In the genomic region with DNA sequence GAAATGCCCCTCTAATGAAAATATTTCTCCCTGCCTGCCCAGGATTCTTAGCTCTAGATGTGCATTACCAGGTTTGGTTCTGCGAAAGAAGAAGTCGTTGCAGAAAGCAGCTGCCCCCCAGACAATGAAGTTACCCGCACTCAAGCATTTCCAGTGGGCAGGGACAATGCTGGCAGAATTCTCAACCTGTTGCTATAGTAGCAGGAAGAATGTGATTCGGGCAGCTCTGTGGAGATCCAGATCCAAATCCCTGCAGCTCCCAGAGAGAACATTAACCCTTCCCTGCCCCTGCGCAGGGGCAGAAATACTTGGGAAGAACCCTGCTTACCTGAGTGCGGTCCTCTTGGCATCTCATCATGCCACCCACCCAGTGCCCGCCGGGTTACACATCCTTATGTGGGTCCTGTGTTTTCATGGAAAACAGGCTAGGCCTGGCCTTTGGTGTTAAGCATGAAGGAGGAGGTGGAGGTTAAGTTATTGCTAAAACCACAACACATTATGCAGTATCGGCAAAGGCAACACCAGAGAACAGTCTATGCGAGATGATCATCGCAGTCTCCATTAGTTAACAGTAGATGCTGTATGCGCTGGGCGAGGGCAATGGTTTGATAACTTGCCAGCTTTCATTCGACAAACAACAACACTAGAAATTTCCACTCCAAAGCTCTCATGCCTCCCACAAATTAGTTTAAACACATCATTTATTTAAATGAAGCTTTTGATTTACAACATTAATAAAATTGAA, we compare ENCODE assay signal across 9 mouse cellular contexts.
A peak's percentile ranks its signal among the peaks of the same experiment; 100 is the strongest.
DNase-seq lines count a peak whose midpoint lies in the region; ATAC-seq lines count a peak whose summit lies in the region.
"Had no signal": no experiment of that assay in that cellular context is flagged by ENCODE, and none has a peak within 500 bp of the region (broad histone marks: within the 10 kb centered on the region; RNA-seq: fewer than 3 reads in every experiment).

No protein-coding gene starts in this region.

- H3K4me3 ChIP-seq in embryonic facial prominence, embryonic 10.5 days: peak overlapping the region; percentile 16; the same call in 1 of the 2 replicates
- no peak overlapping the region for H3K4me3 ChIP-seq in hindbrain, embryonic 16.5 days (ENCODE audit: low read length)
- no peak overlapping the region for H3K4me3 ChIP-seq in midbrain, embryonic 16.5 days (ENCODE audit: low read depth, low read length)
- H3K4me3 ChIP-seq: heart, embryonic 13.5 days had no signal

- no peaks in the 10 kb centered on the region; the same call in 1 of the 2 replicates for H3K27me3 ChIP-seq in embryonic facial prominence, embryonic 10.5 days (replicated peaks; ENCODE audit: low read depth, poor library complexity, severe bottlenecking)
- H3K27me3 ChIP-seq in hindbrain, embryonic 16.5 days (replicated peaks; ENCODE audit: control insufficient read depth, insufficient read depth, low read length): no peaks in the 10 kb centered on the region
- H3K27me3 ChIP-seq in midbrain, embryonic 16.5 days (ENCODE audit: control insufficient read depth, insufficient read depth, low read depth, low read length): peaks cover 2% of the 10 kb centered on the region; the same call in 1 of the 2 replicates
- H3K27me3 ChIP-seq: heart, embryonic 13.5 days had no signal

- peak overlapping the region; percentile 40; the same call in 1 of the 2 replicates for H3K27ac ChIP-seq in embryonic facial prominence, embryonic 10.5 days (replicated peaks)
- H3K27ac ChIP-seq in hindbrain, embryonic 16.5 days (ENCODE audit: low read depth, low read length): 0 out of 2 replicates have a peak overlapping the region, but pooled peaks have one; percentile 36
- H3K27ac ChIP-seq in midbrain, embryonic 16.5 days (ENCODE audit: low read length): no peak overlapping the region
- H3K27ac ChIP-seq: heart, embryonic 13.5 days had no signal

- DNase-seq in frontal cortex, postnatal 10 days (ENCODE audit: low spot score in 2 of 2): peak; percentile 29 to 51
- peak; percentile 39 for DNase-seq in embryonic facial prominence, embryonic 10.5 days (ENCODE audit: low spot score)
- DNase-seq in yolk sac, embryonic 10.5 days (ENCODE audit: low spot score): no peak
- no peak for DNase-seq in cerebellum, adult 11 months
- no peak for DNase-seq in spleen, postnatal 36 days (ENCODE audit: low spot score in 2 of 2)

- 58% methylated on average over 14 of the region's 14 CpGs for WGBS in embryonic facial prominence, embryonic 10.5 days
- WGBS in hindbrain, embryonic 16.5 days: 24% methylated on average over 14 of the region's 14 CpGs
- WGBS in midbrain, embryonic 16.5 days: 11% methylated on average over 14 of the region's 14 CpGs

- no peaks in the 10 kb centered on the region for H3K9me3 ChIP-seq in embryonic facial prominence, embryonic 10.5 days
- H3K9me3 ChIP-seq in hindbrain, embryonic 16.5 days (ENCODE audit: control insufficient read depth, low read length): no peaks in the 10 kb centered on the region
- no peaks in the 10 kb centered on the region for H3K9me3 ChIP-seq in midbrain, embryonic 16.5 days (replicated peaks; ENCODE audit: control insufficient read depth, low read length, poor library complexity, severe bottlenecking)
- H3K9me3 ChIP-seq: heart, embryonic 13.5 days had no signal

- ATAC-seq in frontal cortex, adult (ENCODE audit: low TSS enrichment): no peak
- peak; percentile 67 for ATAC-seq in hindbrain, embryonic 16.5 days
- peak; percentile 63; the same call in 1 of the 2 replicates for ATAC-seq in midbrain, embryonic 16.5 days

- no peak overlapping the region; the same call in 1 of the 2 replicates for H3K9ac ChIP-seq in hindbrain, embryonic 16.5 days (ENCODE audit: low read depth, low read length)
- H3K9ac ChIP-seq in midbrain, embryonic 16.5 days (ENCODE audit: low read depth, low read length): no peak overlapping the region
- H3K9ac ChIP-seq: heart, embryonic 13.5 days had no signal

- peak overlapping the region; percentile 41 for H3K4me2 ChIP-seq in hindbrain, embryonic 16.5 days (ENCODE audit: low read length)
- peak overlapping the region; percentile 23 for H3K4me2 ChIP-seq in midbrain, embryonic 16.5 days (ENCODE audit: low read length)
- H3K4me2 ChIP-seq: heart, embryonic 13.5 days had no signal

- H3K4me1 ChIP-seq in embryonic facial prominence, embryonic 10.5 days: peaks cover 38% of the 10 kb centered on the region
- peaks cover 26% of the 10 kb centered on the region for H3K4me1 ChIP-seq in hindbrain, embryonic 16.5 days (ENCODE audit: control insufficient read depth, insufficient read depth, low read depth, low read length)
- peaks cover 20% of the 10 kb centered on the region for H3K4me1 ChIP-seq in midbrain, embryonic 16.5 days (ENCODE audit: control insufficient read depth, insufficient read depth, low read length)

- no peaks in the 10 kb centered on the region for H3K36me3 ChIP-seq in embryonic facial prominence, embryonic 10.5 days (replicated peaks)
- H3K36me3 ChIP-seq in hindbrain, embryonic 16.5 days (ENCODE audit: control insufficient read depth, insufficient read depth, low read length): no peaks in the 10 kb centered on the region
- H3K36me3 ChIP-seq in midbrain, embryonic 16.5 days (ENCODE audit: control insufficient read depth, insufficient read depth, low read length): no peaks in the 10 kb centered on the region
- H3K36me3 ChIP-seq: heart, embryonic 13.5 days had no signal

Comparison
In these comparisons a context has a peak if more than half of its experiments do, and no peak if none do; other contexts are left out.
1. DNase-seq: peak in frontal cortex, postnatal 10 days (2 of 2) and embryonic facial prominence, embryonic 10.5 days (single experiment); none in yolk sac, embryonic 10.5 days (single experiment), cerebellum, adult 11 months (single experiment) and spleen, postnatal 36 days (0 of 2).